ENCODE assay signal across 18 mouse cellular contexts in genomic region chr8:86428131-86428530, GRCm38 (mm10).
"Had no signal": no experiment of that assay in that cellular context is flagged by ENCODE, and none has a peak within 500 bp of the region (broad histone marks: within the 10 kb centered on the region; RNA-seq: fewer than 3 reads in every experiment).

No protein-coding gene starts in this region.

- H3K27me3 ChIP-seq: neural tube, embryonic 13.5 days; neural tube, embryonic 15.5 days had no signal

- H3K9me3 ChIP-seq: midbrain, embryonic 10.5 days; neural tube, embryonic 13.5 days; neural tube, embryonic 15.5 days had no signal

- H3K4me3 ChIP-seq: midbrain, embryonic 10.5 days; myocyte; neural tube, embryonic 13.5 days; neural tube, embryonic 15.5 days had no signal

- H3K4me2 ChIP-seq: lung, embryonic 14.5 days; neural tube, embryonic 13.5 days; neural tube, embryonic 15.5 days had no signal

- H3K27ac ChIP-seq: liver, embryonic 14.5 days; neural tube, embryonic 15.5 days had no signal

- H3K9ac ChIP-seq: liver, embryonic 14.5 days; lung, embryonic 14.5 days; neural tube, embryonic 13.5 days; neural tube, embryonic 15.5 days had no signal

- H3K36me3 ChIP-seq: midbrain, embryonic 10.5 days; neural tube, embryonic 13.5 days; neural tube, embryonic 15.5 days had no signal

- DNase-seq: lung, adult 18-20 months; lung, embryonic 14.5 days; lung, postnatal 10 days; lung, postnatal 4 days; midbrain, embryonic 14.5 days; retina, postnatal 1 day; right cerebral cortex, adult 18-20 months; right cerebral cortex, postnatal 25 days; right cerebral cortex, postnatal 4 days; spleen, adult 18-20 months; thymus, adult 18-20 months; thymus, postnatal 14 days; thymus, postnatal 36 days had no signal
